Mouse (Mus musculus): ENCODE measurements around the gene Pou3f3. TPM values are rescaled to one million over a fixed set of nuclear protein-coding genes. Genes with fewer than 3 reads are reported as not detected.

Pou3f3 gene
- total RNA-seq, 2 experiments from 2014 or later, result 0.12 to 0.16 TPM

DNA sequence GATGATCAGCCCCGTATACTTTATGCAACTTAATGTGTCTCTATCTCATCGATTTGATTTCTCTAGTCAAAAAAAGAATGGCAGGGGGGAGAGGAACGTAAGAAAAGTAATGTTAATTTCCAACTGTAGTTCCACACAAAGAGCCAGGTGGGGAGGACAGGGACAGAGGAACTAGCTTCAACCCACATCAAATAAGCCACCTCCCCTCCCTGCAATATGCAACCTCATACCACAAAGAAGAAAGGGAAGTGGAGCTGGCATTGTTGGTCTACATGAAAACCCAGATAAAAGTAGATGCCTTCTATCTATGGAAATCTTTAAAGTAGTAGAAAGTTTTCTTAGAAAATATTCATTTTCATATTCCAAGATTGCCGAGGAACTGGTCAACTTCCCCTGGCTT lies 14.7 kb downstream of the Pou3f3 start:
- DNase-seq, result no peak

DNA sequence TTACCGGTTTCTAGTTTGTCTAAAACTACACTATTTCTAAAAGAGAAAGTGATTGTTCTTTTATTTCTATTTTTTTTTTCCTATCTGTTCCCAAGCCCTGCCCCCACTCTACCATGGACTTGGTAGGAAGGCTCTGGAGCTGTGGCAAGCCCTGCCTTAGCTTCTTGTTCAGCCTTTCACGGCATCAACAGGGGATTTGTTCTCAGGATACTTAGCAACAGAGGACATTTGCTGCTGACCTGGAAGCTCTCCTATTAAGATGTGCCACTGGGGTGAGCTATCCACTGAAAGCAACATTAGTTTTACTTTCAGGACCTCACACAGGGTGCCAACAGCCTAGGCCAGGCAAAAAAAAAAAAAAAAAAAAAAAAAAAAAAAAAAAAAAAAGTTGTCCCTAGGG lies 15.4 kb downstream of the Pou3f3 start:
- DNase-seq, result no peak

DNA sequence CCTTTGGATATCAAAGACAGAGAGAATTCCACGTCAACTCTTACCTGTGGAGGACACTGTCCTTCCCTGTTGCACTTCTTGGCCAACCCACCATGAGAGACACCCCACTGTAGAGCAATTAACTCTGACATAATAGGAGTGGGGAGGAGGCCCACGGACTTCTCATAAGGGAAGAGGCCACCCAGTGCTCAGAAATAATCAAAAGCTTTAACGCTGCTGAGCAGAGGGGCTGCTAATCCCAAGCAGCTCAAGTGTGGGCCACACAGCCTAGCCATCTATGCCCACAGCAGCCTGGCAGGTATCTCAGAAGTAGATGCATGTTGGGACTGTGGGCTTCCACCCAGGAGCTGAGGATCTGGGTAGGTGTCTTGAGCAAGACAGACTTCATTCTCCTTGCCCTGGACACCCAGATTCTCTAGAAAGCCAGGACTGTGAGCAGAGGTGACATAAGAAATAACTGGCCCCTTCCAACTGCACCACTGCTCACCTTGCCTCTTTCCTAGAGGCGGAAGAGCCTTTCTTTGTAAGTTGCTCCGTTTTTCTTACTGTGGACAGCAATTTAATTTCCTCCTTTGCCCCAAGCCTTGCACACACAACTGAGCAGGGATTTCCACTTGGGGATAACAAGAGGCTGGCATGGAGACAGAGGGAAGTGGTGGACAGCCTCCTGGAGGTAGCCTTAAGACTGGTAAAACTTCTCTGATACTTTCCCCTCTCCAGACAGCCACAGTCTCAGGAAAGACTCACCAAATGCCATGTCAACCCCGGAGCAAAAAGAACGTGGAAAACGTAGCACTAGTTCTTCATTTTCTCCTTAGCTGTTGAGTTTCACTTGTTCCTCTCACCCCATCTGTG lies 16.1 kb downstream of the Pou3f3 start:
- no peak for DNase-seq

DNA sequence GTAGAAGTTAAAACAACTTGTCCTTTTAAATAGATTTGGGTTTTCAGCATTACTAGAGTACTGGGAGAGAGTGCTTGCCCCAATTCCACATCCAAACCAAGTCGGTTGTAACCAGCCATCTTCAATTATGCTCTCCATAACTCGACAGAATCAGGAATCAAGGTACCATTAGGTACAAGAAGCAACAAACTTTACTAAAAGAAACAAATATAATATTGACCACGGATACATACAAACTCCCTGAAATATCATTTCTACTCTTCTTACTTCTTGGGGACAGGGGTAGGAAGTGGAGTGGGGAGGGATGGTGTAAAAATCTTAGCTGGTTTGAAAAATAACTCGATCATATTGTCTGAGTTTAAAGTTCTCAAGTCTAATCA lies 16.7 kb downstream of the Pou3f3 start:
- no peak for DNase-seq

DNA sequence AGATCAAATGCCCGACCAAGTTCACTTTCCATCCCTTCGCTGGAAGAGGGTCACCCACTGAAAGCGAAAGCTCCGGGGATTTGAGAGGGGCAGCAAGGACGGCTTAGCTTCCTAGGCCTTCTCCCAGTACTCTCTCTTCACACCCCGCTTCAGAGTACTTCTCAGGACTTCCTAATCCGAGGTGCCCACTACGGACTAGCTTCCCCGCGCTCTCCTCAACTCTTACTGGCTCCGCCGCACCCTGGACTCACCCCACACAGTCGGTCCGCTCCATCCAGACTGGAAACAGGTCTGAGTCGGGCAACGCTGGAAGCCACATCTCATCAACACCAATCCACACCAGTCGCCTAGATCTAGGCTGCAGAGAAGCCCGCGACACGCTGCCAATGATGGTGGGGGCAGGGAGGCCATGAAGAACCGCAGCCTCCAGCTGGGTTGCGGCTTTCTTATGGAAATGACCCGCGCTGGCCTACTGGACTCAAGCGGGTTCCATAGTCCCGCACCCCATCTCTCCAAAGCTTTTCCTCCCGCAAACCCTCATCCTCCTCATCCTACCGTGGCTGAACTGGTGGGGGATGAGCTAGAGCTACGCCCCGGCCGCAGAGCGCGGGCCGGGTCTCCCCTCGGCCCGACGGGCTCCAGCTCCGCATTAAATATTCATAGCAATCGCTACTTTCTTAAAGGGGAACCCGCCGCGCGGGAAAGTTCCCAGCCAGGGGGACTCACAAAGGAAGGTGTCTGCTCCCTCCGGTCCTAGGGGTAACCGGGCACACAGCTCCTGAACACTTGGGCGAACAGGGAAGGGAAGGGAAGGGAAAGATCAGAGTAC lies 17.8 kb downstream of the Pou3f3 start:
- DNase-seq, result no peak

DNA sequence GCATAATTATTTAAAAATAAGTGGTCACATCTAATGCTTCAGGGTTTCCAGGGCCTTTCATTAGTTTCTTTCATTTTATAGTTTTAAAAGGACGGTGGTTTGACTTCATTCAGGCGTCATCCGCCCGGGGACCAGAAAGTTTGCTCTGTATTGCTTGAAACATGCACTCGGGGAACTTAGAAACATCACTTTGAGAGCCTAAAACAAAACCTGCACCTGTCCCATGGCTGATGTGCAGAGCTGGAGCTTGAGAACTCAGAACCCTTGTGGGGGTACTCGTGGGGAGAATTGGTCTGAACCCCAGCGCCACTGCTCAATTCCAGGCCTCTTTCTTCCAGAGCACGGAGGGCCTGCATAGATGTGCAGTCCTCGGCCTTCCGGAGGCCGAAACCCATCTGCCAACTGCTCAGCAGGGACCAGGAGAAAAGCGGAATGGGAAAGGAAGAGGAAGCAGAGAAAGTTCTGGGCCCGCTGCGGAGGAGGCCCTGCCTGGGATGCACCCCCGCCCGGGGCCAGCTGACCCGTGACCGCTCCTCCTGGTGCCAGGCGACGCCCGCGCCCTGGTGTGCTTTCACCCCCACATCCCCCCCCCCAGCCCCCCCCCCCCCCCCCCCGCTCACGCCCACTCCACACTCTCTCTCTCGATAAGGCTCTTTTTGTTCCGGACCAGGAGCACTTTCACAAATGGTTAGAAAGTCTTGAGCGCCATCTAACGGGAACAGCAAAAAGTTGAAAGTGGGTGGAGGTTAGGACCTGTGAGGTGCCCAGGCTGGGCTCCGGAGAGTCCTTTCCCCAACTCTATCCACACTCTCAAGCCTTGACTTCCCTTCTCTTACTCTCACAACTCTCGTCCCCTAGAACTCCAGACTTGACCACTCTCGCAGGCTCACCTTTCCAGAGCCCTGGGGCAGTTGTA lies 18.7 kb downstream of the Pou3f3 start:
- DNase-seq, result no peak

DNA sequence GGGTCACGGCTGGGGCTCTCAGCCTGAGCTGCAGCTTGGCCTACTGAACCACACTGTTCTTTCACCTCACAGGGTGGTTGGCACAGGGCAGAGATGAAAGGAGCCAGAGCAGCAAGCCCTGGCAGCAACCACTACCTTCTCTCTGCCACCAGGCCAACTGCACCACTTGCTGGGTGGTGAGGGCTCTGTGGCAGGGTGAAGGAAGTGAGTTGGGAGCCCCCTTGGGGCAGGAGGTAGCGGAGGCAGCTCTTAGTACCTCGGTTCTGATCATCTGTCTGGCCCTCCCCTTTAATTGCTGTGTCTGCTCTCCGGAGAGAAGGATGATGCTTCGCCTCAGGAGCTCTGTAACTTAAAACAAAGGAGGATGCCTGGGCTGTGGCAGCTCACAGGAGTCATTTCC lies 23.0 kb downstream of the Pou3f3 start:
- no peak for DNase-seq

DNA sequence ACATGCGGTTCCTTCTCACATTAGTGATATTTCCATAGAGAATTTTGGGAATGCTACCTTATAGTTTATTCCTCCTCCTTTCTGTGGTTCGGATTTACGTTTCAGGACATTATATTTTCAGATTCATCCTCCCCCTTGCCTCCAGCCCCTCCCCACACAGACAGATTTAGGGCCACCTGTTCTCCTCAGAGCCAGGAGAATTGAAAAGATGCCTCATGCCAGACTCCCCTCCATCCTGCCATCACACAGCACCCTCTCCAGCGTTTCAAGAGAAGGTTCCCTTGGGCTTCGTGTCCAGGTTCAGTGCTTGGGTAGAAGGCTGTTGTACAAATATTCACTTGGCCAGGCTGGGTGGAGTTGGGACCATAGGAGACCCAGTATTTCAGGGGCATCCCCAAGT lies 25.8 kb downstream of the Pou3f3 start:
- no peak for DNase-seq

DNA sequence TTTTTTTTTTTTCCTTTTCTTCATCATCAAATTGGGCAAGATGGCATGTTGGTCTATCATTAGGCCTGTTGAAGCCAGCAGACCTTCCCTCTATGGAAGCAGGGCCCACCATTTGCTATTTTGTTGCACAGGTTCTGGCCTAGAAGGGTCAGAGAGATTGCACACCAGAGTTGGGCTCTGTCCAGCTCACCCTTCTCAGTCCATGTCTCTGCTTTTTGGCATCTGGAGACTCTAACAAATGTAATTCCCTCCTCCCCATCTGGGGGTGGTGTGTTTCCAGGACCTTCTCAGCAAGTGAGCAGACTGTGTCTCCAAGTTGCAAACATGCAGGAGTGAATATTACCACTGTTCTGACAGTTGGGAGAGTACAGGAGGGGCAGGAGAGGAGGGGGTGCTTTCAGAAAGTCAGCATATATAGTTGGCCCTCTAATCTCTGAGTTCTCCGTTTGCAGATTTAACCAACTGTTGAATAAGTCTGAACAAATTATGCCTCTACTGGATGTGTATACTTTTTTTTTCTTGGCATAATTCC lies 28.3 kb downstream of the Pou3f3 start:
- no peak for DNase-seq

DNA sequence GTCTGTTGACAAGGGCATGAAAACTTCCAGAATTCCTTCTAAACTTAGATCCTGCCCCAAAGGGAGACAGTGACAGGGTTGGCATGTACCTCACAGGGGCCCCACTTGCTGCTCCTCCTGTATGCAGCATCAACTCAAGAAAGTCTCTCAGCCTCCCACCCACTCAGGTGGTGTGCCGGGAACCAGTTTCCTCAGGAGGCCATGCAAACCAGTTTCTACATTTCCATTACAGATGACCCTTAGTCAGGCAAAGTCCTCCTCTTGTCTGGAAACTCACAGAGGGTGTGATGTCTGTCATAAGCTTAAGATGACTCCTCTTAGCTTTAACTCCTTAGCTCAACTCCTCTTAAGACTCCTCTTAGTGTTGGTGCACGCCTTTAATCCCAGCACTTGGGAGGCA lies 29.3 kb downstream of the Pou3f3 start:
- DNase-seq, result no peak

DNA sequence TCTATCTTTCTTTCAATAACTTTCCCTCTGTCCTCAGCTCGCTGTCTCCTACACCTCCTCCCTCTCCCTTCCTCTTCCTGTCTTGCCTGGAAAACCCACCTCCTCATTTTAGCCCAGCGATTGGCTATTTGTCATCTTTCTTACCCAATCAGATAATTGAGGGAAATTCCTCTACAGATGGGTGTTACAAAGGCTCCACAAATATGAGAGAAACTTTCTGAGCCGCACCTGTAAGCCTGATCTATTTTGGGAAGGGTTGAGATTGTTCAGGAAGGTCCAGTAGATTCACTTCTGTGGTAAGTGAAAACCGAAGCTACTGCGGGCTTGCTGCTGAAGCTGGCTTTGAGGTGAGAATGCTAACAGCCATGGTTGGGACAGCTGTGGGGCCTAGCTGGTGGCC lies 31.6 kb downstream of the Pou3f3 start:
- no peak for DNase-seq

DNA sequence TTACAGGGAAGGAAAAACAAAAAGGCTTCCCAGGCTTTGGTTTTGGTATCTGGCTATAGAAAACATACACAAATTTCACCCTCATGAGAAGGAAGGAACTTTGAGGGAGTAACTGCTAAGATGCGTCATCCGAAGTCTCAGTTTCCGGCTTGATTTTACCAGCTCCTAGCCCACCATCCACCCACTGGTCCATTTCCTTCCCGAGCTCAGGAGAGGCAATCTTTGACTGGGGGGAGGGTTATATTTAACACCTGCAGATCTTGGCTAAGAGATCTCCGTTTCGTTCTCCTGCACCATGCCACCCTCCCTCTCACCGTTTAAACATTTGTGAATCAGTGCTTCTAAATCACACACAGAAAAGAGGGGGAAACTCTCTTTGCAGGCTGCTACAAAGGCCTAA lies 32.1 kb downstream of the Pou3f3 start:
- no peak for DNase-seq

DNA sequence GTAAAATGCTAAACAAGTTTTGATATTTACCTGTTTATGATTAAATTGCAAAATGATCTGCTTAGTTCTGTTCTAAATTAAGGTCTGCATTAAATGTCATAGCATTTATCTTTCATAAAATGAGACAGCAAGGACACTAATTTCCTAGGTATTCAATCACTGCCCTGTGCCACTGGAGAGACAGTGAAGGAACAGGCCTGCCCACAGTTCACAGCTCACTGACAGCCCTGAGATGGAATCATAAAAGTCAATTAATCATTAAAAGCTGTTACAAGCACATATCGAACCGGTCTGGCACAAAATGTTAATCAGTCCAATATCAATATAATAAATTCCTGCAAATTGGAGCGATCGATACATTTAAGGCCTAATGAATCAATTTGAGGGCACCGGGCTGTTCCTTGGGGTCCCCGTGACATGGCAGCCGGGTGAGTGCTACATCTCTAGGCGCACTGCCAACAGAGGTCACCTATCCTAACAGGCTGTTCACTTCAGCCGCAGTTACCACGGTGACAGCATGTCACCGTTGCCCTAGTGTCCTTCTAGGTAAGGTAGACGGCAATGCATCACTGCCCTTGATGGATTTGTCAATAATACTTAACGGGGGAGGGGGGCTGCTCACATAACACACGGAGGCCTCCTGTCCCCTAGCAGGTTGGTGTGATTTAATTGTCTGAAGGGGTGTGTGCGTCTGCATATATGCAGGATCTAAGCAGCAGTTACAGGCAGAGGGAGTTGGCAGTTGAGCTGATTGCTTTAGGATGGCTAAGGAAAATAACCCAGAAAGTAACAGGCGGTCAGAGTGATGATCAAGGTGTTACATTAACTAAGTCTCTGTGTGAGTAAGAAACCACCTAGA lies 46.0 kb downstream of the Pou3f3 start:
- no peak for DNase-seq

DNA sequence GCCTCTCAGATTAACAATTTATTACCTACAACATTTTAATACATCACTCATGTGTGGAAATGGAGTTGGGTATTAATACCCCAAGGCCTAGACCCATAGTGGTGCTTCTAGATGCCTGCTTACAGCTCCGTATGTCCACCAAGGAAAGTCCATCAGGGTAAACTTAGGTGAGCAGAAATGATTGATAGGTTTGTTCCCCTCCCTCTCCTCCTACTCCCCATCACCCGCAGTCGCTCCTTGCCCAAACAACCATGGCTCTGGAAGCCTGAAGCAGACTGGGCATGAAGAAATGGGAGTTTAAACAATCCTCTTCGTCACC lies 46.6 kb downstream of the Pou3f3 start:
- no peak for DNase-seq

DNA sequence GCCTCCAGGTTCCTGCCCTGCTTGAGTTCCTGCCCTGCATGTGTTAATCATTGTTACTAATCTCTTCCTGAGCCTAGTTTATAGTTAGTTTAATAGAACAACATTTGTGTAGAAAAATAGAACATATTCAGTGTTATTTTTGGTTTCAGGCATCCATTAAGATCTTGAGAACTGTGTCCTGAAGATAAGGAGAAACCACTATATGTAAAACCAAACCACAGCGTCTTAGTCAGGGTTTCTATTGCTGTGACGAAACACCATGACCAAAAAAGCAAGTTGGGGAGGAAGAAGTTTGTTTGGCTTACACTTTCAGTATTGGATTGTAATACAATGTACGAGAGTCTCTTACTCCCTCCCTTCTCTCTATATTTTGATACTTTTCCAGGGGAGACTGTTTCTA lies 49.5 kb downstream of the Pou3f3 start:
- no peak for DNase-seq

DNA sequence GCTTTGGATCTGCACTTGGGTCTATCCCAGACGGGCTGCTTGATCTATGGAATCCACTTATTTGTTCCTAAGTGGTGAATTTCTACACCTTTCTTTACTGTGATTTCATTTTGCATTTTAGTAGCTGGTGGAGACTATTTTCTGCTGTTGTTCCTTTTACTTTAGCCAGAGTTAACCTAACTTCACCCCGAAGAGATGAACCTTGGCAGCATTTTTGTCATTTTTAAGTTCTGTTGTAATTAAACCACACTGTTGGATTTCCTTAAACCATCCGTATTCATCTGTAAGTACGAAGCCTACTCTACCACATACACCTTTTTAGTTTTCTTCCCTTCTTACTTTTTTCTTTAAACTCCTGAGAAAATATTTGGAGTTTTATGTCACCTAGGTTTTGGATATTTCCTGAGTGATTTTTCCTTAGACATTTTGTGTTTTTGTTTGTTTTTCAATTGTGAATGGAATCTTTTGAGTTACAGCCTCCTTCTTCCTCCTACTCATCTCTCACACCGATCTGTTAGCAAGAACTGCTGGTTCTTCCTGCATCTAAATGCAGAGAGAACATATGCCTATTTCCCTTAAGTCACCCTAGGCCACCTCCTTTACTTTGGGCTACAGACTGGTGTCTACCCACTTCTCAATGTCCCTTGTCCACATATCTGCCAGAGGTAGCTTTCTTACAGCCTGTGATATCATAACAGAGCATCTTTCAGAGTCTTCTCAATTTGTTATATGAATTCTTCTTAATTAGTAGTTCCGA lies 54.1 kb downstream of the Pou3f3 start:
- no peak for DNase-seq
